Mouse (Mus musculus) naive thymus-derived CD4-positive, alpha-beta T cell, adult 2 months (primary cell): ENCODE results near the gene Fzd7.
"Not testable (repeated sequence)": the region's sequence is repeated elsewhere in the genome, so short reads cannot be mapped to it uniquely, and the experiment has no call there.

Source experiments
- DNase-seq: peaks from one replicate; pipeline ENCODE4 v3.0.0-alpha.2; 2011; ENCODE audit warnings: low read depth

The Fzd7 gene

DNA sequence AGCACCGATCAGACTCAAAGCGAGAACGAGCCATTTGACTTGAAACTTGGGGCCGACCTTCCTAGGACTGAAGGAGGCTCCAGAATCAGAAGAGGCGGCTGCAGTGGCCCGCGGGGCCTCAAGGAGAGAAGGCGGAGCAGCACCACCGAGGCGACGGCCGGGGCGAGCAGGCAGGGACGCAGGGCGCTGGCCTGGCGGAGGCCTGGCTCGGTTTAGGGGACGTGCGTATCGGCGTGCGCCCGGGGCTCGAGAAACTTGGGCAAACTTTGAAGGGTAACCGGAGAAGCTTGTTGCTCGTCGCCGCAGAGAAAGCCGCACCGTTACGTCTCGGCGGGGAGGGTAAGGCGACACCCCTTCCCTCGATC, at the start of gene Fzd7:
TSS of gene Fzd7 (plus strand) at position 94 of the 365 bp plus-strand sequence.
- no peak for DNase-seq

DNA sequence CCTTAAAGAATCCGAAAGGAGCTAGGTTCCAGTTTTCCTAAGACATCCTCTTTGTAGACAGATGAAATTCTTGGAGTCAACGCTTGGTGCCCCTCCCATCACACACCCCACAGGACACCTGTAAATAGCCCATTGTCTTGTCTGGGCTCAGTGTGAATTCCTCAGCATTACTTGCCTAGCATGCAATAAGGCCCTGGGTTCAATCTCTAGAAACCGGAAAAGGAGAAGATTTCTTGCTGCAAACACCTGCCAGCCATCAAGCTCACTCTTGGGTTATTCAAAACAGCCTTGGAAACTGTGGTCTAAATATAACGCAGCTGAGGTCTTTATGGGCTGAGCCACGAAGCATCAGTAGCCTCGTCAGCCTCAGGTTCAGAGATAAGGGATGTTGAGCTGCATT, 48.9 kb upstream of the Fzd7 start:
- DNase-seq = no peak

DNA sequence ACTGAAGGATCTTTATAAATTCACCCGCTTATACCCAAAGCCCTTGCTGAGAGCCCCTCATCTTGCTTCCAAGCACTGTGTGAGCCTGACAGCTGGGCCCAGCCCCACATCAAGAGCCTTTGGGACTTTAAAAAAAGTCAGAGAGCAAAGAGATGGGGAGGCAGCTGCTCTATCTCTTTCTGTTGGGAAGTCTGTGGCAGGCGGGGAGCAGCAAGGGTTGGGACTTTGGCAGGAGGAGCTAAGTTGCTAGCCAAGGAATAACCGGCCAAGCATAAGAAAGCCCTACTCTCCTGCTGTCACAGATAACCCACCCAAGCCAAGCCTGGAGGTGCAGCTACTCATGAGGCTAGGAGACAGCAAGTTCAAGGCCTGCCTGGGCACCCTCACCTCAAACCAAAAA, 48.2 kb upstream of the Fzd7 start:
- DNase-seq = no peak

DNA sequence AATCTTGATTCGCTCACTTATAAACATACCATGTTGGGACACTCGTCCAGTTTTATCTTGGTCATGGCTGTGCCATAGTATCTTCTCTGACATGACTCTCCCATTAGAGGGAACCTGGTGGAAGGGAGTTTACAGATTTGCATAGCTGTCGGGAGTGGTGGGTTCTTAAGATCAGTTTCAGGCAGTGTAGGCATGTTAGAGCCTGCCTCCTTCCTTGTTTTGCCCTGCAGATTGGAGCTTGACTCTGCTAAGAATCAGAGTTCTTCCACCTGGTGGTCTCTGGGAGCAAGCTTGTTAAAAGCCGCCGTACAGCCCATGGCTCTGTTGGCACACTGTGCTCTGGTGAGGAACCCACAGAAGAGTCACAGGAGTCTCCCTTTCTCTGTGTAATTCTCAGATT, 47.0 kb upstream of the Fzd7 start:
- DNase-seq = no peak

DNA sequence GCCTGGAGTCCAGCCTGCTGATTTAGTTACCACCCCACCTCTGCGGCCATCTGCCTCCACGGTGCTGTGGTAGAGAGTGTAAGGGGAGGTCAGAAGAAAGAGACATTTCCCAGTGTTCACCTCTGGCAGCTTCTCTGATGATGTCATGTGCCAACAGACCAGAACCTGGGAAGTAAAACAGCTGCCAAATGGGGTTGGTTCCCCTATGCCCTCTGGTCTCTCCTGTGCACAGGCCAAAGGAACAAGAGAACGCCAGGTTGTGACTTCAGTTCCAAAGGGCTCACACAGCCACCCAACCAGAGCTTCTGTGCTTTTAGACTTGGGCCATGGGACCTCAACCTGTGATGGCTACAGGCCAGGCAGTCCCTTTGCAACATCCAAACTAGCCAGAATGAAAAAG, 45.9 kb upstream of the Fzd7 start:
- no peak for DNase-seq

DNA sequence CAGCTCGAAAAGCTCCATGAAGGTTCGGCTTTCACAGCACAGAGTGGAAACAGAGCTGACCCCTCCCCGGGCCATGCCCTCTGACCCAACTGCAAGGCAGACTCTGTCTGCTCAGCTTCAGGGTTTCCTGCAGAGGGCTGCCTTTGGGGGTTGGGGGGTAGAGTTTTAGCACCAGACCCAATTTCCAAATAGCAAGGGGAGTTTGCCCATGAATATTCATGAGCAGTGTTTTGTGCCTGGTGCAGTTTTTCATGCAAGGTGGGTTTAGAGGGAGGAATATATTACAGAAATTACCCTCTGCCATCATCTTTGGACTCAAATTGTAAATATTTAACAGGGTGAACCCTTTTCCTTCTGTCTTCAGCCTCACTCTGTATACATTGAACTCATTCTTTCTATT, 44.3 kb upstream of the Fzd7 start:
- no peak for DNase-seq

DNA sequence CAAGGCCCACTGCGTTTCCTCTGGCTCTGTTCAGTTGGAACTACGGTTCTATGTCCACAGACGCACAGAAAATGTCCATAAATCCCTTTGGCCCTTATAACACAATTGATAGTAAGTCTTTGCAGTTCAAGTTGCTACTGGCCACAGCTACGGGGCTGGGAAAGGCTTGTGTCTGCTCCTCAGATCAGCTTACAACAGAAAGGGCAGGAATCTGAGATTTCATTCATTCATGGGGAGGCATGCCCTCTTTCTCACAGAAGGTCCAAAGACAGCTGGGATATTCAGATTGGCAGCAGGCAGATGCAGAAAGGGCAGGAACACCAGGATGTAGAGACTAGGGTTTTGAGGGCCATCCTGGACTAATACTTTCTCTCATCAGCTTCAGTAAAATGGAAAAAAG, 43.9 kb upstream of the Fzd7 start:
- DNase-seq = no peak

DNA sequence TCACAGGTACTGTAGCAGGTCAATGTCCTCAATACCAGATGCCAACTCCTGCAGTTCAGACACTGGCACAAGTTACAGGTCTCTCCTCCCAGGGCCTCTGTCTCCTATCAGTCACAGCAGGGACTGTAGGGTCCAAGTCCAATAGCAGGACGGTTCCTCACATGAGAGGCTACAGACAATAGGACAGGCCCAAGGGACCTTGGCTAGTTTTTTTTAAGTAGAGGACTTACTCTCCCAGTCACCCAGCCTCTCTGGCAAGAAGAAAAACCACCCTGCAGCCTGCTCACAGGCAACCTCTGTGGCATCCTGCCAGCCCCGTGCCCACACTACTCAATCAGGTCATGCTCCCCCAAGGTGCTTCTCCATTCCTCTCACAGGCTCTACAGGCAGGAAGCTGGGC, 43.0 kb upstream of the Fzd7 start:
- DNase-seq = no peak

DNA sequence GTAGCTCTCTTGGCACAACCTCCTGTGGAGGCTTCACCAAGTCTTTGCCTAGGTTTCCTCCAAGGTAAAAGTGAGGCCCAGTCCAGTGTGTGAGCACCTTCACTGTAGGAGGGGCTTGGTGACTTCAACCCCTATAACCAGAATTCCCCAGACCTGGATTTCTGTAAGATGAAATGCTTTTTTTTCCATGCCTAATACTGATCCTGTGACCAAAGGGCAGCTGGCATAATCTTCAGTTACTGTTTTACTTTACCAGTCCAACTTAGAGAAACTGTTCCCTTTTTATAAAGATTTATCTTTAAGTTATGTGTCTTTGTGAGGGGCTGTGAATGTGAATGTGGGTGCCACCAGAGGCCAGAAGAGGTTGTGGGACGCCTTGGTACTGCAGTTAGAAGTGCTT, 42.3 kb upstream of the Fzd7 start:
- no peak for DNase-seq

DNA sequence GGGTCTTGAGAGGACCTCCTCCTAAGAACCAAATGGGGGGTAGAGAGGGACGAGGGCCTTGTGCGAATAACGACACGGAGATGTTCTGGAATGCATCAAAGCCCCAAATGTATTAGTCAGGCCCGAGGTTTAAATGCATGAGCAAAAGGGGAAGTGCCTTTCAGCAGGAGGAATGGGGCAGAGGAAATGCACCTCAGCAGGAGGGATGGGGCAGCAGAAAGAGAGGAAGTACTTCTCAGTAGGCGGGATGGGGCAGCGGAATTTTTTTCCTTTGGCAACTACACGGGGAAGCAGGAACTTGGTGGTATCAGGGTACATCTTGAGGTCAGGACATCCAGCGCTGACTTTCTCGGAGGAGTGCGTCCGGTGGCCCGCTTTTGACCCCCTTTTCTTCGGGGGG, 39.5 kb upstream of the Fzd7 start:
- not testable (repeated sequence) for DNase-seq

DNA sequence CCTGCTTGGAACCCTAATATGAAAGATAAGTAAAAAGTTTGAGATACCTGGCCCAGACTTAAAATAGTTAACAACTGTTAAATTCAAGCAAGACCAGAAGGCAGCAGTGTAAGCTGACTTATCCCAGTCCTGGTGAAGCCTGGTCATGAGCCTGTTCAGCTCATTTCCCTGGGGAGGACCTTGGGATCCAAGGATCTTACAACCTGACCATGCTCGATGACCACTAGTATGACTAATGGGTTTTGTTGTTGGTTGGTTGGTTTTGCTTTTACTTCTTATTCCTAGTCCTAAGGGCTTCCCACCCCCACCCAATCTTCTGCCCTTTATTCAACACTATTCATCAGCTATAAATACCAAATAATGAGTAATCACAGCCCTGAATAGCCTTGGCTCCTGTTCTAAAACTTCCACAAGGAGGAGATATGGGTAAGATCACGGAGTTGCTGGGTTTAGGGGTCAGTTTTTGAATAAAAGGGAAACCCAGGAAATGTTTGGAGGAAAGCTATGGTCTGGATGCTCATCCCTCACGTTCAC, 38.0 kb upstream of the Fzd7 start:
- DNase-seq = no peak

DNA sequence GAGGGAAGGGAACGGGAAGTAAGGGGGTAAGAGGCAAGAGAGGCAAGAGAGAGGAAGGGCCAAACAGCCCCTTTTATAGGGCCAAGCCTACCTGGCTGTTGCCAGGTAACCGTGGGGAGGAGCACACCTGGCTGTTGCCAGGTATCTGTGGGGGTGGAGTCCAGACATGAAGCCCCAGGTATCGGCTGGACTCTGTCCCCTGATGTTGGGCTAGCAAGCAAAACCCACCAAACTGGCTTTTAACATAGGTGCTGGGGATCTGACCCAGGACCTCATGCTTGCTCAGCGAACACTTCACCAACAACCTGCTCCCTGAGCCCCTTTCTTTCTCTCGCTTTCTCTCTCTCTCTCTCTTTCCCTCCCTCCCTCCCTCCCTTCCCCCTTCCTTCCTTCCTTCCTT, 37.0 kb upstream of the Fzd7 start:
- DNase-seq = no peak

DNA sequence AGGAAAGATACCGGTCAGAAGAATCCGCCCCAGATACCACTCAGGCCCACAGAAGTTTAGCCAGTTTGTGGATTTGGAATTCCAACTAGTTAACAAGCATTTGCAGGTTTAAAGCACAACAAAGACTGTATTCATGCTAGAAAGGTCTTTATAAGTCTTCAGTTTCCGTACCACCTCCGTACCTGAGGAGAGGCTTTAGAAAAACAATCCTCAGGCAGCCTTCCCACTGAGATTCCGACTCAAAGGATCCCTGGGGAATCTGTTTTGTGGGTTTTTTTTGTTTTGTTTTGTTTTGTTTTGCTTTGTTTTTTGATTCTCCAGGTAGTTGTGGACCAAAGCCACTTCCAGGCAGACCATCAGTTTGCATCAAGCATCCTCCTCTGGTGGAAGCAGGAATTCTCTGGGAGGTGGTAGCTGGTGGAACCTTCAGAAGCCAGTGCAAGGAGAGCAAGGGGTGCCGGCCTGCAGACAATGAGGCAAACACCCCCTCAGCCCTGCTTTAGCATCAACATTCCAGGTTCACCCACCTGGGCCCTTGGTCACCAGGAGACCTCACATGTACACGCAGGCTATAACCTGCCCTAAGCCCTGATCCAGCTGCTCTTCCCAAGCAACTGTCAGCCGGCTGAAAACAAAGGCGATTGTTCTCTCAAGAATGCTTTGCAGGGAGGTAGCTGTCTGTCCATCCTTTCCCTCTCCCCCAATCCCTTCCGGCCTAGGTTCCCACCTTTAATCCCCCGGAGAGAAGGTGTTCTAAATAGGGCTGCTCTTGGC, 33.5 kb upstream of the Fzd7 start:
- DNase-seq = no peak

DNA sequence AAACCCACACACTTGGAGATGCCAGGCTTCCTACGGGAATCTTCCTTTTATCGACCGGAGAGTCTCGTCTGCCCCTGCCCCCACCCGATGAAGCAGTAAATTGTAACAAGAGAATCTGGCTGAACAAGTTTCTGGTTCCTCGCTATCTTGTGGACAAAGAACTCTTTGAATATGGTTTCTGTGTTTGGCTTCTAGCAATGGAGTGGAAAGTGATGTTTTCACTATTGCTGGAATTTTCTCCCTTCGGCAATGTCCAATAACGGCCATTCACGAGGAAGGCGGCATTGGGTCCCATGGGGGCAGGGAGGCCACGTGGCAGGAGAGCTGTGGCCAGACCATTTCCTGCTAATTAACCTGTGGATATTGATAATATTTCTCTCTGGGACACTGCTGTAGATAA, 32.8 kb upstream of the Fzd7 start:
- no peak for DNase-seq

DNA sequence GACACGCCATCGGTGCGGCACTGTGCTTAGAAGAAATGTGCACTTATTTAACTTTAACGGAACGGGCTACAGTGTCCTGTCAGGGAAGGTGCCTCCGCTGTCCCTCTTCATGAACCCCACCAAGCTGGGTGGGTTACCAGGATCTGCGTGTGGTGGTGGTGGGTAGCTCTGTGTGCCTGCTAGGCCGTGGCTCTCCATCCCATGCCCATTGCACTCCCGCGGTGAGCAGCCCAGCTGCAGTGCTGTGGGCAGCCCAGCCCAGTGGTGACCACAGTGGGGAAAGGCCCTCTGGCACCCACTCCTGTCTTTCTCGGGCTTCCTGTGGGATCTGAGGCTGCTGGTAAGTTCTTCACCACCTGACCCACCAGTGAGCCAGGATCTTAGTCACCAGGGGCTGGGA, 31.3 kb upstream of the Fzd7 start:
- no peak for DNase-seq

DNA sequence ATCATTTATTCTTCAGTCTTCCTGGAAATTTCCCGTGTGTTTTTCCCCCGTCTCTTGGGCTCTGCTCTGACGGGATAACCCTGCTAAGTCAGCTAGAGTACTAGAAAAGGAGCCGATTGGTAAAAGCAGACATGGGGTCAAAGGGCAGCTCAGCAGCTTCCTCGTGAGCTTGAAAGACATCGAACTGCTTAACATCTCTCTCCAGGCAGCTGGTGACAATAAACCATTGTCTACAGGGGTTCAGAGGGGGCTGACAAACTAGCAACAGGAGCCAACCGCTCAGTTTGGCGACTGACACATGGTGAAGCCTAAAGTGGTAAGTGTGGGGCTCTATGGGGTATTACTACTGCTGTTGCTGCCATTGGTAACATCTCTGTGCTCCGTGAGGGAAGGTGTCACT, 30.6 kb upstream of the Fzd7 start:
- no peak for DNase-seq

DNA sequence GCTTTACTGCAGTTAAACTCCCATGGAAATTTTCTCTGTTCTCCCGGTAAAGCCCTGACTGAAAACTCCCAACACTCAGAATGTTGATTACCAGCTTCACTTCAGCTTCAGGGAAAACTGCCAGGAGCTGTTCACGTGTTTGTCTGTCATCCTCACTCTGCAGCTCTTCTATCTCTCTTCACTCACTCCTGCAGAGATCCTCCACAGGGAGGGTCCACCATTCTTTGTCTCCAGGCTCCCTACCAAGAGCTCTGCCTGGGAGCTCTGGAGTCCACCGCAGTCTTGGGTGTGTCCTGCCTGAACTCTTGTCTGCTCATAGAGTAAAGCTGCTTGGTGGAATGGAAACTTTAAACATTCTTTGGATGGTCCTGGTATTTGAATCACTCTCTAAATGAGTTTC, 25.4 kb upstream of the Fzd7 start:
- DNase-seq = no peak

DNA sequence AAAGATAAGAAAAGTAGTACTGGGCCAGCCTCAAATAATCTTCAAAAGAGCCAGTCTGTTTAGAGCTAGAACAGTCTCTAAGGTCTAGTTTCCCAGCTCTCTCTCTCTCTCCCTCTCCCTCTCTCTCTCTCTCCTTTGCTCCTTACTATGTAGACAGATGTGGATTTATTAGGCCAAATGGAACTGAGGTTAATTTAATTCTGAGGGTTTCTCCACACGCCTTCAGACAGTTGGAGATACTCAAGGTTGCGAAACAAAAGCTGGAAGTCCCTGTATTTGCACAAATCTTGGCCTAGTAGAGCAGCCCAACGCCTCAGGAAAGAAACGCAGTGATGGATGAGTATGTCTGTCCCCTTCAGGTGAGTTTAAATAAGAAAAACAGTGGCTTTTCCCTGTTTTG, 24.4 kb upstream of the Fzd7 start:
- no peak for DNase-seq

DNA sequence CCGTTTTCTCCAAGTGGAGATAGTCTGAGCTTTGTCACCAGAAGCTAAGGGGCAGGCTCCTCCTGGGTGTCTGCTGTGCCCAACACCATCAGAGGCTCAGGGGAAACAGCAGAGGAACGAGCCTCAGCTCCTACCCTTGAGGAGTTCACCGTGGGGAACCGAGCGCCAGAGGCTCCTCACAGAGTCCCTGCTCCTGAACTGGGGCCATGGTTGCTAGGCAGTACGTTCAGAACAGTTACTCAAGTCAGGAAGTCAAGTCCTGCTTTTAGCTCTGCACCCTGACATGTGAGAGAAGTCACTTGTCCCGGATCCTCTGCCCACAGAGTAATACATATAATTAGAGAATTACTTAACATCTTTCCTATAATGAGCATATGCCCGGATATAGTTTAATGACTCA, 23.3 kb upstream of the Fzd7 start:
- no peak for DNase-seq

DNA sequence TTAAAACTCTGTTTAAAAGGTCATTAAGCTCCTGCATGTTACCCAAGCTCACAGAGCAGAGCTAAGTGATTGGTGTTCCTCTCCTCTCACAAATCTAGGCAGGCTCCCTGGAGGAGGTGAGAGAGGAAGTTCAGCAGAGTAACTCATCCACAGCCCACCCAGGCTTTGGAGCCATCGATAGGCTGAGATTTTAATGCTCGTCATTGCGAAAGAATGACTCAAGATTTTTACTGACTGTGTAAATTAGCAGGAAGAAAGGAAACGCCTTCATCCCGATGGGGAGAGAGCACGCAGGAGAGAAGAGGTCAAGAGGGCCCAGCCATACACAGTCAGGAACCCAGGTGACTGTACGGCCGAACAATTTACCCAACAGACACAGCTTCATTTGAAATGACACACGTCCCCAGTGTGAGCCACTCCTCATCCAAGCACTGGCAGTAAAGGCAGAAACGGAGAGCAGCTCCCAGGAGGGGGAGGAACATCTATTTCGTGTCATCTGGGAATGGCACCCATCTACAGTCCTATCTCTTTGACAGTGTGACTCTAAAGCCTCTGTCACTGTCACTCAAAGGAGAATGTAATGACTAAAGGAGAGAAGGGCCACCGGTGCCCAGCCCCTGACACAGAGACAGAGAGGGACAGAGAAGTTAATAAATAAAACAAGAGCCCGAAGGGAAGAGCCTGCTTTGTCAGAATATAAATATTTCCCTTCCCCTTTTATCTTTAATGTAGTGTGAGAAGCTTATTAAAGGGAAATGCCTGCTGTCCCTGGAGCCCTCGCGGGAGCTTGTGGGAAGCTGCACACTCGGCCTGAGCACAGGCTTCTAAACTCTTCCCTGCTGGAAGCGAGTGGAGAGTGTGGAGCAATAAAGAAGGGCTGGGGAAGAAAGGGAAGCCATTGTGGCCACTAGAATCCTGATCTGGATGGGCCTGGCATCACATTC, 17.3 kb upstream of the Fzd7 start:
- DNase-seq = no peak

DNA sequence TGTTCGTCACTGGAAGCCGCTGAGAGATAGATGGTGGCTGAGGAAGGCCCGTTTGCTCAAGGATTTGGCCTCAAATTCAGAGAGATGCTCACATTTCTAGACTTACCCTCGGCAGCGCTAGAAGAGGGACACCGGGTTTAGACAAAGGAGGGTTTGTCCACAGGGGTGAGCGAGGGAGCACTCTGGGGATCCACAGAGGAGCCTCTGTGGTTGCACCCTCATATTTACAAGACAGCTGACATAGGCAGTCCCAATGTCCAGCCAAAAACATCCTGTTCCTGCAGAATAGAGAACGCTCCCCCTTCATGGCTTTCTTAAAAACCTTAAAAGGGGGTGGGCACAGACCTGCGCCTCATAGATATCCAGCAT, 16.6 kb upstream of the Fzd7 start:
- no peak for DNase-seq

DNA sequence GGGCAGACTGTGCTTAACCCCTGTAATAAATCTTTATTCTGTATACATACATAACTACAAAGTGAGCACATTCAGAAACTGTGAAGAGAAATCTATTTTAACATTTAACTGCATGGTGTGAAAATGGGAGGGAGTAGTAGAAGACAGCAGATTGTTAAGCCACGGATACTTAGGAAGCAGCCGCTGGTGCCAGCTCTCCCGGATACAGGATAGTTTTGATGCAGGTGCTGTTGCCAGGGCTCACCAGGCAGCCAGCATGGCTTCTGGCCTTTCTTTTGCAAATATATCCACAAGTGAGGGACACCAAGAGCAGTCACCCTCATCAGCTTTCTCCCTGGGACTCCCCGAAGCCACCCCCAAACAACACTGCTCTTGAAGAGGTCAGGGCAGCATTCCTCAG, 13.1 kb upstream of the Fzd7 start:
- DNase-seq = no peak

DNA sequence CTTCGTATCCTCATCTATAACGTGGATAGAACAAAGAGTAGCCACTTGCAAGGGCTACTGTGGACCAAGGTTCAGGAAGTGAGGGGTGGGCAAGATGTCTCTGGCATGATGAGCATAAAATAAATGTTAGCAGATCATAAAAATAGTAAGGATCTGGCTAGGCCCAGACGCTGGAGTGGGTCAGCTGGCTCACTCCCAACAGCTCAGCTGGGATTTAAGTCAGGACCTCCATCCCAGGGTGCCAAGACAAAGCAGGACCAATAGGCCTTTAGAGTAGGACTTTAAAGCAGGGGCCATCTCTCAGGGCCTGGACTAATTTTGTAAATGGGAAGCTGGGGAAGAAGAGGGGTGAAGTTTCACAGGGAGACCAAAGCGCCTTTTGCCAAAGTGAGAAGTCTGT, 11.5 kb upstream of the Fzd7 start:
- DNase-seq = no peak
